Mouse (Mus musculus): Measurements from ENCODE around the gene Ddx49. TPM values are rescaled to one million over a fixed set of nuclear protein-coding genes. Genes with fewer than 3 reads are reported as not detected.

The Ddx49 gene
- polyA plus RNA-seq (2012; ENCODE audit: insufficient read depth, insufficient read length, low replicate concordance, missing spikeins), result not detected in 2 replicates

DNA sequence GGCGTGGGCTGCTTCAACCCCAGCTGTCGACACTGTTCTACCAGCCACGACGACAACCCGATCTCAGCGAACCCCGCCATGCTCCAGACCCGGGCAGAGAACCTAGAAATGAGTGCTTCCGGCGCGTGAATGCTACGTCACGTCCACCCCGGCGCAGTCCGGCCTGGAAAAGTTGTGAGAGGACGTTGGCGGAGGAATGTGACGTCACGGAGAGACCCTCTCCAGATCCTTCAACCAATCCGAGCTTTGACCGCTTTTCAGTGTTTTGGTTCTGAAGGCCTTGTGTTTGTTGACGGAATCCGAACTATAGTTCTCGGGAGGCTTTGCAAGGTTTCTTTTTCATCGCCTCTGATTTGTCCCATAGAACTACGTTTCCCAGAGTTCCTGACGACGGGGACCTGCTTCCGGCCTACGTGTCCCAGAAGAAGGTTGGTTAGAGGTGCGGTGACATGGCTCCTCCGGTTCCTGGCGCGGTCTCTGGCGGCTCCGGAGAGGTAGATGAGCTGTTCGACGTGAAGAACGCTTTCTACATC, at the start of gene Ddx49, which contains the start of gene Cope:
TSS of gene Ddx49 (minus strand) at position 132 of the 533 bp plus-strand sequence.
TSS of gene Cope (plus strand) at position 161 of the 533 bp plus-strand sequence.
- WGBS, result under 1% methylated on average over 40 of the region's 40 CpGs
- H3K27ac ChIP-seq (ENCODE audit: insufficient read depth, low read depth, low read length), result 0 out of 2 replicates have a peak within 1 kb of the TSS, but pooled peaks have one; percentile 38
- TF ChIP-seq CTCF (IDR thresholded peaks at IDR 0.05; ENCODE audit: insufficient read depth, low read depth, low read length), result no peak
- TF ChIP-seq POLR2A (IDR thresholded peaks at IDR 0.05; ENCODE audit: insufficient read depth, low read depth, low read length), result no peak; the same call in 1 of the 2 replicates
- H3K4me1 ChIP-seq (ENCODE audit: control insufficient read depth, insufficient read depth, low read length), result peaks cover 9% of the 10 kb centered on the region
- peak within 1 kb of the TSS; percentile 92 for H3K4me3 ChIP-seq (ENCODE audit: insufficient read depth, low read depth, low read length)

DNA sequence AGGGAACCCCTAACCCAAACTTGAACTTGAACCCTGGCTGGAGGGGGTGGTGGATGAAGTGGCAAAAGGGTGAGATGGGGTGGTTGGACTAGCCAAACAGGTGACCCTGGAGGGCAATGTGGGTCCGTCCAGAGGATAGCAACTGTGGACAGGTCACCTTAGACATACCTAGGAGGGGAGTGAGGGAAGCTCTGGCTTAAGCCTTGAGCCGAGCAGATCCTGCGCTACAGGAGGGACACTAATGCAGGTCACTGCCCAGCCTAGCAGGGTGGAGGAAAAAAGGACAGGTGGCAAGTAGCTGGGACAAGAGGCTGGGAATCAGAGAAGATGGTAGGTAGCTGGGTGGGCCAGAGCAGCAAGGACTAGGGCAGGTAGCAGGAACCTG, 49.7 kb upstream of the Ddx49 start:
- no peak overlapping the region for H3K27ac ChIP-seq (ENCODE audit: insufficient read depth, low read depth, low read length)
- 18% methylated on average over 3 of the region's 3 CpGs for WGBS

DNA sequence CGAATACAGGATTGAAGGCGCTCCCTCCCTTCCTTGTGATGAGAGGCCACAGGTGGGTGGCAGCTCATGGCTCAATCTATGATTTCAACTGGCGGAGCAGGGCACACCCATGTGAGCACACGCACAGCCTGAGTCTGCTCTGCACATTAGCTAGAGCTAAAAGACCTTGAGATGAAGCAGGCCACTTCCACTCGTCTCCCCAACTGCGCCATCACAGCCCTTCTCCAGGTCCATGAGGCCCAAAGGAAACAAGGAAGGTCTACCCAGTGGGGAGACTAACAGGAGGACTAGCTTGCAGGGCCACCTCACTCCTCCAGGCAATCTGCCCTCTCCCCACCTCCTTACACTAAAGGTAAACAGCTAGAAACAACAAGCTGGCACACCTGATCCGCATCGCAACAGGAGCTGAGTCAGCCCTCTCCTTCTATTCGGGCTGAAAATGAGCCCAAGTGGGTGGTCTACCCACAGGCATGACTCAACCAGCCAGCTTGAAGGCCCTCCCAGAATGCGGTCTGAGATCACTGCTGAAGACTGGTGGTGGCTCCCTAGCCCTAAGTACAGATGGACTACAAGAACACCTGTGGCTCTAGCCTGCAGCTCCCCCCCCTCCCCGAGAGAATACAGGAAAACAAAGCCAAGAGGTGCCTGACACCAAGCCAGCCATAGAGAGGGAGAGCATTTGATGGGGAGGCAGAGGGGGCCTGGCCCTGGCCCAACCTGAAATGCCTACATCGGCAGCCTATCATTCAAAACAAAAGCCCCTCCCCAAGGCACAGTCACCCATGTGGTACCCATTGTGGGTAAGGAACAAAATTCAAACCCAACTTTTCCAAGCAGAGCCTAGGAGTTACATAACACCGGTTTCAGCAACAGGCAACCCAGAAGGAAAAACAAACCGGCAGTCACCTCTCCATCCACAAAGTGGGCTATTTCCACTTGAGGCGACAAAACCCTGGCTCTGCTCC, 49.0 kb upstream of the Ddx49 start:
- Histone ChIP-seq H3K27ac (ENCODE audit: insufficient read depth, low read depth, low read length) (no peak overlapping the region), H3K4me1 (ENCODE audit: control insufficient read depth, insufficient read depth, low read length) (peaks cover 46% of the 10 kb centered on the region), H3K4me3 (ENCODE audit: insufficient read depth, low read depth, low read length) (peak overlapping the region; percentile 95)
- WGBS, result 20% methylated on average over 15 of the region's 15 CpGs
- TF ChIP-seq CTCF (IDR thresholded peaks at IDR 0.05; ENCODE audit: insufficient read depth, low read depth, low read length) (no peak), POLR2A (IDR thresholded peaks at IDR 0.05; ENCODE audit: insufficient read depth, low read depth, low read length) (no peak)

More for the DNA sequence above, 49.7 kb upstream of the Ddx49 start:
- peaks cover 43% of the 10 kb centered on the region for H3K4me1 ChIP-seq (ENCODE audit: control insufficient read depth, insufficient read depth, low read length)
- no peak for TF ChIP-seq CTCF (IDR thresholded peaks at IDR 0.05; ENCODE audit: insufficient read depth, low read depth, low read length)
- TF ChIP-seq POLR2A (IDR thresholded peaks at IDR 0.05; ENCODE audit: insufficient read depth, low read depth, low read length), result no peak
- peak overlapping the region; percentile 95 for H3K4me3 ChIP-seq (ENCODE audit: insufficient read depth, low read depth, low read length)

DNA sequence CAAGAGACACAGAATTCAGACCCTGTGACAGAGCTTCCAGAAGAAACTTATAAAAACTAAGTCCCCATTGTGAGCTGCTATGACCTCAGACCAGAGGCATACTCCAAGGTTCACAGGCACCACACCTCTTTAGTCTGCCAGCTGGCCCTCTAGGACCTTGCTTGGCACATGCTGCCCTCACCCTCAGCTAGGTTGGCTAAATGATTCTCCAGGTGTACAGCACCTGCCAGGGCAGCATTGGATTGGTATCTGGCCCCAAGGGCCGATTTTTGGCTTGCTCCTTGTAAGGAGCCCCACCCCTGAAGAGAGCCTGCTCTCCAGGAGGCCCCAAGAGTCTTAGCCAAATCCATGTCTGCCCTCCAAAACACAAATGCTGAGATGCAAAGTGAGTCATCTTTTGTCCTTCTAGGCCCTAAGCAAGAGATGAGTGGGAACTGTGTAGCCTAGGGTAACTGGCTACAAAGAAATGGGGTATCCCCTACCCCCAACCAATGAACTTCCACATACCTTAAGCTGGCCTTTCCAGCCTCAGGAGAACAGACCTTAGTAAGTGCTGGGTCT, 45.7 kb upstream of the Ddx49 start:
- 36% methylated on average over 1 of the region's 1 CpGs for WGBS
- Histone ChIP-seq H3K4me3 (ENCODE audit: insufficient read depth, low read depth, low read length) (no peak overlapping the region), H3K4me1 (ENCODE audit: control insufficient read depth, insufficient read depth, low read length) (peaks cover 47% of the 10 kb centered on the region), H3K27ac (ENCODE audit: insufficient read depth, low read depth, low read length) (no peak overlapping the region)
- TF ChIP-seq CTCF (IDR thresholded peaks at IDR 0.05; ENCODE audit: insufficient read depth, low read depth, low read length) (no peak), POLR2A (IDR thresholded peaks at IDR 0.05; ENCODE audit: insufficient read depth, low read depth, low read length) (no peak)

DNA sequence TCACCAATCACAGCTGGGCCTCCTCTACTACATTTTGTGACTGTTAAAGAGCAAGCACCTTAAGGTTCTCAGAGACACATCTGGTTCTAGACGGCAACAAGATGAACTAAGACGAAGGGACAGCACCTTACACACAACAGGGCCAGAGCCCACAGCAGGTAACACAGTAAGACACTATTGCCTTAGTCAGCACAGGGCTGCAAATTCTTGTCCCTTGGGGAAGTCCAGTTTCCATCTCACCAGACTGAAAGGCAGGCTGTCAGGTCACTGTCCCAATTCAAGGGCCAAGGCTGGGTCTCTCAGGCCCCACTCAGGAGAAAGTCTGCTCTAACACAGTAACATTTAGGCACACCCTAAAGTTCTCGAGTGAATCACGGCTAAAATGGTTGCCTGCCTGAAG, 45.2 kb upstream of the Ddx49 start:
- Histone ChIP-seq H3K4me3 (ENCODE audit: insufficient read depth, low read depth, low read length) (no peak overlapping the region), H3K27ac (ENCODE audit: insufficient read depth, low read depth, low read length) (no peak overlapping the region), H3K4me1 (ENCODE audit: control insufficient read depth, insufficient read depth, low read length) (peaks cover 47% of the 10 kb centered on the region)
- 55% methylated on average over 4 of the region's 4 CpGs for WGBS
- TF ChIP-seq POLR2A (IDR thresholded peaks at IDR 0.05; ENCODE audit: insufficient read depth, low read depth, low read length), result no peak
- no peak for TF ChIP-seq CTCF (IDR thresholded peaks at IDR 0.05; ENCODE audit: insufficient read depth, low read depth, low read length)

DNA sequence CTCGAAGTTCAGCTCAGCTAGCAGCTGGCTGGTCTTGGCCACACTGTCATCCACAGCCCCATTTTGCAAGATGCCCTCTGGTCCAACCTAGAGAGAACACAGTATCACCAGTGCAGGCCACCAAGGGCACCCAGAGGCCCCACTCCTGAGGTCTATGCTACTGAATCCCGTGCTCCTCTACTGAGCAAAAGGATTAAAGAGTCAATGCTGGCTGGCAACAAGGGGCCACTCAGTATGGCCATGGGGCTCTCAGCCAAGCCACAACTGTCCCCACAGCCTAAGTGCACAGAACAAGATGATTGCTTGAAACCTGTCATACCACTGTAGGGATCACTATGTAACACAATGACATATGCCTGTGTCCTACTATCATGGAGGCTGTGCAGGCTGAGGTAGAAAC, 42.0 kb upstream of the Ddx49 start:
- Histone ChIP-seq H3K27ac (ENCODE audit: insufficient read depth, low read depth, low read length) (no peak overlapping the region), H3K4me3 (ENCODE audit: insufficient read depth, low read depth, low read length) (no peak overlapping the region), H3K4me1 (ENCODE audit: control insufficient read depth, insufficient read depth, low read length) (peaks cover 25% of the 10 kb centered on the region)
- WGBS, result 71% methylated on average over 2 of the region's 2 CpGs
- TF ChIP-seq CTCF (IDR thresholded peaks at IDR 0.05; ENCODE audit: insufficient read depth, low read depth, low read length), result no peak

DNA sequence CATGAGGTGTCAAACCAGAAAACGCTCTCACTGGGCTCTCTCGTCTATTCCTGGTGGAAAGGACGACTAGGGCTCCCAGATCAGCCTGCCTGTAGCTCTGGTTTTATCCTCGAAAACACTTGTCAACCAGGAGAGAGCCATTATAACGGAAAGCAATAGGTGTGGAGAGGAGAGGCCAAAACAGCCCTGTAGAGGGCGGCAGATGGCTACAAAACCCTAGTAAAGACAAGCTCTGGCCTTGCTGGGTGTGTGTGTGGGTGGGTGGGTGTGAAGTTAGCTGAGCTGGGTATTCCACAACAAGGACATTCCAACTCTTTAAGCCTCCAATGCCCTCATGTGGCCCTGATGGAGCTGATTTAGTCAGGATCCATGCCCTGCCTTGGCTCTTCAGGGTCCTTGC, 41.4 kb upstream of the Ddx49 start:
- TF ChIP-seq CTCF (IDR thresholded peaks at IDR 0.05; ENCODE audit: insufficient read depth, low read depth, low read length) (no peak), POLR2A (IDR thresholded peaks at IDR 0.05; ENCODE audit: insufficient read depth, low read depth, low read length) (no peak)
- no peak overlapping the region for H3K27ac ChIP-seq (ENCODE audit: insufficient read depth, low read depth, low read length)
- 47% methylated on average over 6 of the region's 6 CpGs for WGBS
- H3K4me1 ChIP-seq (ENCODE audit: control insufficient read depth, insufficient read depth, low read length), result peaks cover 19% of the 10 kb centered on the region
- no peak overlapping the region for H3K4me3 ChIP-seq (ENCODE audit: insufficient read depth, low read depth, low read length)

DNA sequence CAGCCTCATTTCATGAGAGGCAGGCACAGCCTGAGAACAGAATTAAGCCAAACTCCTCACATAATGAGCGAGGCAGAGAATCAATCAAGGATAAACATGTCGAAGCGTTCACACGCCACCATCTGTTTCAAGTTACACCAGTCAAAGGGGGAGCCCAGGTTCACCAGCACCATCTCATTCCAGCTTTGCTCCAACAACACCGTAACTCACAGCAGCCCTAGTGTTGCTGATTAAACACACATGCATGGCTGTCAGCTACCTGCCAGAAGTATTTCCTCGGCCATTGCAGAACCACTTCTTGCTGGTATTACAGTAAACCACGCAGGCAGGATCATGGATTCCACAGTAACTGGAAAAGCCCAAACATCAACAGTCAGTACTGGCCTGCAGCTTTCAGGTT, 40.8 kb upstream of the Ddx49 start:
- TF ChIP-seq CTCF (IDR thresholded peaks at IDR 0.05; ENCODE audit: insufficient read depth, low read depth, low read length) (no peak), POLR2A (IDR thresholded peaks at IDR 0.05; ENCODE audit: insufficient read depth, low read depth, low read length) (no peak)
- H3K4me3 ChIP-seq (ENCODE audit: insufficient read depth, low read depth, low read length), result no peak overlapping the region
- H3K4me1 ChIP-seq (ENCODE audit: control insufficient read depth, insufficient read depth, low read length), result peaks cover 15% of the 10 kb centered on the region
- H3K27ac ChIP-seq (ENCODE audit: insufficient read depth, low read depth, low read length), result no peak overlapping the region
- WGBS, result 80% methylated on average over 7 of the region's 7 CpGs

DNA sequence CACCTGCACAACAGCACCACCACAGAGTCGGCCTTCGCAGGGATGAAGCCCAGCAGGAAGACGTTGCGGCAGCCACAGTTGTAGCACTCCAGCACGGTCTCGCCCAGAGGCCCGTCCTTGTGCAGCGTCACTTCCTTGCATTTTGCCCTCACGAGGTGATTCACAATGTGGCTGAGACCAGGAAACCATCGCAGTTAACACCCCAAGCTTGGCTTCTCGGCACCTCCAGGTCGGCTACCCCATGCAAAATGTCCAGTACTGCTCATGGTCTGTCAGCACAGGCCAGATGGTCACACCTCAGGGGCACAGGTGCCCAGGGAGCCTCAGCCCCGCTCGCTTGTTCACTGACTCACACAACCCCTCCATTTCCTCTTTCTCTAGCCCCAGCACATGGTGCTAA, 39.7 kb upstream of the Ddx49 start:
- H3K27ac ChIP-seq (ENCODE audit: insufficient read depth, low read depth, low read length), result no peak overlapping the region
- H3K4me1 ChIP-seq (ENCODE audit: control insufficient read depth, insufficient read depth, low read length), result peaks cover 11% of the 10 kb centered on the region
- no peak overlapping the region for H3K4me3 ChIP-seq (ENCODE audit: insufficient read depth, low read depth, low read length)
- TF ChIP-seq POLR2A (IDR thresholded peaks at IDR 0.05; ENCODE audit: insufficient read depth, low read depth, low read length) (no peak), CTCF (IDR thresholded peaks at IDR 0.05; ENCODE audit: insufficient read depth, low read depth, low read length) (no peak)
- WGBS, result 88% methylated on average over 14 of the region's 14 CpGs

All from olfactory bulb, adult 2 months (tissue).